Mouse (Mus musculus) forebrain, embryonic 12.5 days (tissue): ENCODE results near the gene Hist1h1d. TPM values are rescaled to one million over a fixed set of nuclear protein-coding genes. Genes with fewer than 3 reads are reported as not detected.
"Not testable (repeated sequence)": the region's sequence is repeated elsewhere in the genome, so short reads cannot be mapped to it uniquely, and the experiment has no call there.

Experiments used
- ATAC-seq: fragments of 200-750 bp; cut with Nextera tagmentation; 2 replicates; pipeline ENCODE4 v1.8.0; 2017; ENCODE audit warnings: moderate TSS enrichment; ENCODE audit not compliant: low FRiP score
- H3K27ac ChIP-seq: fragments of 300-500 bp; sonication (generic); 2 replicates; pipeline ENCODE4 v1.5.1; 2016; ENCODE audit warnings: mild to moderate bottlenecking
- H3K27me3 ChIP-seq: fragments of 300-500 bp; sonication (generic); 2 replicates; pipeline ENCODE4 v1.6.1; 2016; ENCODE audit warnings: mild to moderate bottlenecking
- H3K36me3 ChIP-seq: fragments of 300-500 bp; sonication (generic); replicated peaks from 2 replicates; pipeline ENCODE4 v1.6.1; 2016; ENCODE audit warnings: mild to moderate bottlenecking
- H3K4me1 ChIP-seq: fragments of 300-500 bp; sonication (generic); 2 replicates; pipeline ENCODE4 v1.6.1; 2016
- H3K4me2 ChIP-seq: fragments of 300-500 bp; sonication (generic); 2 replicates; pipeline ENCODE4 v1.6.1; 2016; ENCODE audit warnings: mild to moderate bottlenecking, moderate library complexity
- H3K4me3 ChIP-seq: fragments of 300-500 bp; sonication (generic); replicated peaks from 2 replicates; pipeline ENCODE4 v1.5.1; 2016; ENCODE audit warnings: mild to moderate bottlenecking
- H3K9ac ChIP-seq: fragments of 300-500 bp; sonication (generic); 2 replicates; pipeline ENCODE4 v1.6.1; 2016; ENCODE audit warnings: mild to moderate bottlenecking
- H3K9me3 ChIP-seq: fragments of 300-500 bp; sonication (generic); 2 replicates; pipeline ENCODE4 v1.6.1; 2016
- WGBS: fragments of 180-500 bp; shearing (Covaris S2); methylation state at CpG from one replicate; pipeline ENCODE4 v1.1.7; 2016; 5-methylcytosine and 5-hydroxymethylcytosine counted together
- polyA plus RNA-seq: library from polyadenylated mRNA; unstranded; fragments of >200 nt; fragmentation: Nextera tagmentation; extraction: Ambion mirVana; gene quantifications from 2 replicates; pipeline ENCODE4 v1.2.1, GENCODE M21; 2016

Hist1h1d gene
- polyA plus RNA-seq, 1 experiment from 2014 or later, result 0.56 TPM

- no peaks in the 10 kb centered on the region for H3K9me3 ChIP-seq
- peaks cover 18% of the 10 kb centered on the region for H3K4me1 ChIP-seq
- peak overlapping the region; percentile 93 for H3K4me2 ChIP-seq
- WGBS, result under 1% methylated on average over 18 of the region's 18 CpGs
- peak overlapping the region; percentile 89 for H3K9ac ChIP-seq
- H3K4me3 ChIP-seq, result peak overlapping the region; percentile 56
- peak; percentile 82 for ATAC-seq
- H3K27me3 ChIP-seq, result no peaks in the 10 kb centered on the region
- peak overlapping the region; percentile 99 for H3K27ac ChIP-seq
- no peaks in the 10 kb centered on the region for H3K36me3 ChIP-seq
Measured at GRCm38 (mm10) chr13:23555839-23556416, 2.9 kb downstream of the Hist1h1d start.

GRCm38 (mm10) chr13:23556906-23557305 lies 3.8 kb downstream of the Hist1h1d start:
- Histone ChIP-seq H3K36me3 (no peaks in the 10 kb centered on the region), H3K4me2 (peak overlapping the region; percentile 93), H3K9ac (no peak overlapping the region), H3K27ac (0 out of 2 replicates have a peak overlapping the region, but pooled peaks have one; percentile 42), H3K4me3 (no peak overlapping the region; the same call in 1 of the 2 replicates), H3K4me1 (peaks cover 16% of the 10 kb centered on the region), H3K9me3 (no peaks in the 10 kb centered on the region), H3K27me3 (no peaks in the 10 kb centered on the region)
- no peak for ATAC-seq
- WGBS, result 73% methylated on average over 3 of the region's 3 CpGs

GRCm38 (mm10) chr13:23560699-23561098 lies 7.6 kb downstream of the Hist1h1d start:
- H3K9ac ChIP-seq, H3K4me3 ChIP-seq, H3K9me3 ChIP-seq, H3K4me1 ChIP-seq, H3K36me3 ChIP-seq, ATAC-seq, H3K27me3 ChIP-seq: not testable (repeated sequence)
- WGBS, result 24% methylated on average over 2 of the region's 2 CpGs
- H3K4me2 ChIP-seq, result peak overlapping the region; percentile 30
- peak overlapping the region; percentile 73; the same call in 1 of the 2 replicates for H3K27ac ChIP-seq

GRCm38 (mm10) chr13:23561531-23561882 lies 8.4 kb downstream of the Hist1h1d start:
- Histone ChIP-seq H3K27ac (peak overlapping the region; percentile 99), H3K4me3 (peak overlapping the region; percentile 44), H3K9ac (peak overlapping the region; percentile 63), H3K4me2 (peak overlapping the region; percentile 64)
- not testable (repeated sequence) for H3K9me3 ChIP-seq, H3K27me3 ChIP-seq, H3K4me1 ChIP-seq, ATAC-seq, H3K36me3 ChIP-seq
- 0% methylated on average over 2 of the region's 5 CpGs for WGBS

- peak within 1 kb of the TSS; percentile 64 for H3K4me2 ChIP-seq
- not testable (repeated sequence) for H3K27me3 ChIP-seq, H3K4me1 ChIP-seq, H3K9me3 ChIP-seq, H3K36me3 ChIP-seq
- H3K9ac ChIP-seq, result peak within 1 kb of the TSS; percentile 63
- ATAC-seq, result peak; percentile 98
- peak within 1 kb of the TSS; percentile 99 for H3K27ac ChIP-seq
- peak within 1 kb of the TSS; percentile 44 for H3K4me3 ChIP-seq
- under 1% methylated on average over 48 of the region's 67 CpGs for WGBS
Measured at GRCm38 (mm10) chr13:23561883-23562659, 9.0 kb downstream of the Hist1h1d start, which contains the start of gene Hist1h3e. Gene Hist1h3e (minus strand): TSS chr13:23562369.

- Histone ChIP-seq H3K4me3 (peak overlapping the region; percentile 44), H3K36me3 (no peaks in the 10 kb centered on the region), H3K4me1 (no peaks in the 10 kb centered on the region; the same call in 1 of the 2 replicates), H3K4me2 (peak overlapping the region; percentile 64), H3K9me3 (no peaks in the 10 kb centered on the region), H3K27ac (peak overlapping the region; percentile 99), H3K9ac (peak overlapping the region; percentile 48), H3K27me3 (no peaks in the 10 kb centered on the region)
- WGBS, result 2% methylated on average over 18 of the region's 18 CpGs
- peak; percentile 57 for ATAC-seq
Measured at GRCm38 (mm10) chr13:23562699-23563462, 9.8 kb downstream of the Hist1h1d start.

- Histone ChIP-seq H3K9ac (no peak overlapping the region), H3K27me3 (no peaks in the 10 kb centered on the region), H3K4me3 (no peak overlapping the region), H3K4me1 (no peaks in the 10 kb centered on the region; the same call in 1 of the 2 replicates), H3K27ac (peak overlapping the region; percentile 99; the same call in 1 of the 2 replicates), H3K36me3 (no peaks in the 10 kb centered on the region), H3K4me2 (no peak overlapping the region), H3K9me3 (no peaks in the 10 kb centered on the region)
- 84% methylated on average over 2 of the region's 2 CpGs for WGBS
- no peak for ATAC-seq
Measured at GRCm38 (mm10) chr13:23564482-23564881, 11.4 kb downstream of the Hist1h1d start.

- peak overlapping the region; percentile 47 for H3K4me3 ChIP-seq
- peak overlapping the region; percentile 97 for H3K27ac ChIP-seq
- H3K4me2 ChIP-seq, result peak overlapping the region; percentile 66
- H3K27me3 ChIP-seq, H3K9me3 ChIP-seq, H3K36me3 ChIP-seq, ATAC-seq: not testable (repeated sequence)
- under 1% methylated on average over 29 of the region's 41 CpGs for WGBS
- H3K4me1 ChIP-seq, result peaks cover 17% of the 10 kb centered on the region
- H3K9ac ChIP-seq, result peak overlapping the region; percentile 49
Measured at GRCm38 (mm10) chr13:23570261-23571021, 17.4 kb downstream of the Hist1h1d start.

GRCm38 (mm10) chr13:23571022-23571503 lies 18.0 kb downstream of the Hist1h1d start, which contains the start of the genes Hist1h2ae and Hist1h2bg:
Gene Hist1h2ae (minus strand): TSS chr13:23571220.
Gene Hist1h2bg (plus strand): TSS chr13:23571396.
- Histone ChIP-seq H3K36me3 (no peaks in the 10 kb centered on the region), H3K9me3 (no peaks in the 10 kb centered on the region), H3K4me3 (peak within 1 kb of the TSS; percentile 47), H3K27ac (peak within 1 kb of the TSS; percentile 97), H3K4me1 (peaks cover 18% of the 10 kb centered on the region), H3K27me3 (no peaks in the 10 kb centered on the region), H3K4me2 (peak within 1 kb of the TSS; percentile 66), H3K9ac (peak within 1 kb of the TSS; percentile 77)
- ATAC-seq, result peak; percentile 90
- under 1% methylated on average over 18 of the region's 18 CpGs for WGBS

GRCm38 (mm10) chr13:23571504-23572217 lies 18.6 kb downstream of the Hist1h1d start:
- peak overlapping the region; percentile 66 for H3K4me2 ChIP-seq
- ATAC-seq, H3K27me3 ChIP-seq, H3K9me3 ChIP-seq, H3K36me3 ChIP-seq: not testable (repeated sequence)
- H3K9ac ChIP-seq, result peak overlapping the region; percentile 77
- peak overlapping the region; percentile 47 for H3K4me3 ChIP-seq
- peak overlapping the region; percentile 97 for H3K27ac ChIP-seq
- under 1% methylated on average over 14 of the region's 34 CpGs for WGBS
- H3K4me1 ChIP-seq, result peaks cover 24% of the 10 kb centered on the region
